Mouse (Mus musculus): ENCODE measurements around the gene Syt1. TPM values are rescaled to one million over a fixed set of nuclear protein-coding genes. Genes with fewer than 3 reads are reported as not detected.

The Syt1 gene
- polyA plus RNA-seq, 1 experiment from 2014 or later: 0.22 TPM

DNA sequence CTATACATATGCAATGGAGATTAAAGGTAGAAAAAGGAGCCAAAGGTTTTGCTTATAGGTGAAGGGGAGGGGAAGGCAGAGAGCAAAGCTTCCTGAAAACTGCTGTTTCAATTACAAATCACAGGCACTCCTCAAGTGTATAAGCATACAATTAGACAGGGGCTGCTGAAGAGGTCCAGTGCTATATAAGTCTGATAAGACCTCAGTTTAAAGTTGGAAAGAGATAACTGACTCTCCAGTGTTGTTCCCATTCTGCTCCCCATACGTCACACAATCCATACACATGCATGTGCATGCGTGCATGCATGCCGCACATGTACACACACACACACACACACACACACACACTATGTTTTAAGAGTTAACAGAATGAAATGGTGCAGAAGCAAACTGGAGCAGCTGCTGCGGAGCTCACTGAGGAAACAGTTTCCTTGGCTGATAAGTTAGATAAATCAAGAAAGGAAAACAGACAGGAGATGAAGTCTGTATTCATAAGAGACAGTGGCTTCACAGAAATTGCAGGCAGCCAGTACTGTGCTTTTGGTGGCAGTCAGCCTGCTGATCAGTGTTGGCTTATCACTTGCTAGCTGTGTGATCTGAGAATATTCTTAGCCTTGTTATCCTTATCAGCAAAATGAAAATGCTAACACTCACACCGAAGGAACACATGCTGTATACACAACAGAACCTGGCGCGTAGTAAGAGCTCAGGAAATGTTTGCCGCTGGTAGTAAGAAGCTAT, 408.9 kb downstream of the Syt1 start:
- WGBS (ENCODE audit: insufficient replicate concordance): 46% methylated on average over 8 of the region's 8 CpGs
- Histone ChIP-seq H3K4me3 (ENCODE audit: low read depth, low read length) (no peak overlapping the region), H3K4me1 (ENCODE audit: control insufficient read depth, low read depth, low read length) (no peaks in the 10 kb centered on the region; the same call in 1 of the 2 replicates), H3K27me3 (ENCODE audit: control insufficient read depth, insufficient read depth, low read depth, low read length) (no peaks in the 10 kb centered on the region), H3K36me3 (ENCODE audit: control insufficient read depth, insufficient read depth) (no peaks in the 10 kb centered on the region), H3K4me2 (ENCODE audit: low read depth, low read length) (no peak overlapping the region), H3K9me3 (replicated peaks; ENCODE audit: control insufficient read depth, low read length) (peaks cover 5% of the 10 kb centered on the region; the same call in 1 of the 2 replicates), H3K27ac (ENCODE audit: low read length) (no peak overlapping the region), H3K9ac (ENCODE audit: low read depth, low read length) (no peak overlapping the region)
- ATAC-seq (ENCODE audit: low read depth): peak; percentile 53

DNA sequence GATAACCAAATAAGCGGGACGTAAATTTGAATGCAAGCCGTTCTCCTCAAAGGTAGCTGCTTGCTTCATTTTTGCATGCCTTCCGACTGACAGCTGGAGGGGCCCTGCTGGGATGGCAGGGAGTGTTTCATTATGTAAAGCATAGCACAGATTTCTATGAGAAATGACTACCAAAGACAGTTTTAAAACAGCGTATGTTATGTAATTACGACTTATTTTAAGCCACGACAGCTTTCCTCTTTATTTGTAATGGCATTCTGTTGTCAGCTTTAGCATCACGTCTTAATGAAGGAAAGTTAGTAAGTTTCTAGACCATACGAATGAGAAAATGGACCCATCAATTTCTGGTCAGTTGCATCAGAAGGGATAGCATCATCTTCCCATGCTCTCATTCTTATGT, 410.1 kb downstream of the Syt1 start:
- H3K4me2 ChIP-seq (ENCODE audit: low read depth, low read length): no peak overlapping the region
- ATAC-seq (ENCODE audit: low read depth): no peak
- no peaks in the 10 kb centered on the region for H3K27me3 ChIP-seq (ENCODE audit: control insufficient read depth, insufficient read depth, low read depth, low read length)
- H3K9me3 ChIP-seq (replicated peaks; ENCODE audit: control insufficient read depth, low read length): peaks cover 5% of the 10 kb centered on the region; the same call in 1 of the 2 replicates
- no peak overlapping the region for H3K4me3 ChIP-seq (ENCODE audit: low read depth, low read length)
- no peak overlapping the region for H3K27ac ChIP-seq (ENCODE audit: low read length)
- no peaks in the 10 kb centered on the region for H3K36me3 ChIP-seq (ENCODE audit: control insufficient read depth, insufficient read depth)
- H3K9ac ChIP-seq (ENCODE audit: low read depth, low read length): no peak overlapping the region
- WGBS (ENCODE audit: insufficient replicate concordance): 73% methylated on average over 9 of the region's 9 CpGs
- peaks cover 8% of the 10 kb centered on the region for H3K4me1 ChIP-seq (ENCODE audit: control insufficient read depth, low read depth, low read length)

DNA sequence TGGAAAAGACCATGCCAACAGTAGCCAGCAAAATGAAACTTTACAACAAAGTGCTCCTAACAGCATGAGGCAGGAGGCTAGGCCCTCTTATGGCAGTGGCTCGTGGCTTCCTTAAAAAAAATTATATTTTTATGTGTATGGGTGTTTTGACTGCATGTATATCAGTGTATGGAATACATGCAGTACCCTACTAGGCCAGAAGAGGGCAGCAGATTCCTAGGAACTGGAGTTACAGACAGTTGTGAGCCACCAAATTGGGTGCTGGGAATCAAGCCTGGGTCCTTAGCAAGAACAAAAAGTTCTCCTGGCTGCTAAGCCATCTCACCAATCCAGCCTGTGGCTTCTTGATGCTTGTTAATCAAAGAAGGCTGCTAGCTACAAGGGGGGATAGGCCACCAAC, 413.4 kb downstream of the Syt1 start:
- no peaks in the 10 kb centered on the region for H3K36me3 ChIP-seq (ENCODE audit: control insufficient read depth, insufficient read depth)
- ATAC-seq (ENCODE audit: low read depth): no peak
- no peak overlapping the region for H3K27ac ChIP-seq (ENCODE audit: low read length)
- no peak overlapping the region for H3K4me3 ChIP-seq (ENCODE audit: low read depth, low read length)
- no peaks in the 10 kb centered on the region for H3K27me3 ChIP-seq (ENCODE audit: control insufficient read depth, insufficient read depth, low read depth, low read length)
- no peak overlapping the region for H3K4me2 ChIP-seq (ENCODE audit: low read depth, low read length)
- WGBS (ENCODE audit: insufficient replicate concordance): 47% methylated on average over 1 of the region's 1 CpGs
- peaks cover 5% of the 10 kb centered on the region; the same call in 1 of the 2 replicates for H3K9me3 ChIP-seq (replicated peaks; ENCODE audit: control insufficient read depth, low read length)
- peaks cover 10% of the 10 kb centered on the region for H3K4me1 ChIP-seq (ENCODE audit: control insufficient read depth, low read depth, low read length)
- no peak overlapping the region for H3K9ac ChIP-seq (ENCODE audit: low read depth, low read length)

DNA sequence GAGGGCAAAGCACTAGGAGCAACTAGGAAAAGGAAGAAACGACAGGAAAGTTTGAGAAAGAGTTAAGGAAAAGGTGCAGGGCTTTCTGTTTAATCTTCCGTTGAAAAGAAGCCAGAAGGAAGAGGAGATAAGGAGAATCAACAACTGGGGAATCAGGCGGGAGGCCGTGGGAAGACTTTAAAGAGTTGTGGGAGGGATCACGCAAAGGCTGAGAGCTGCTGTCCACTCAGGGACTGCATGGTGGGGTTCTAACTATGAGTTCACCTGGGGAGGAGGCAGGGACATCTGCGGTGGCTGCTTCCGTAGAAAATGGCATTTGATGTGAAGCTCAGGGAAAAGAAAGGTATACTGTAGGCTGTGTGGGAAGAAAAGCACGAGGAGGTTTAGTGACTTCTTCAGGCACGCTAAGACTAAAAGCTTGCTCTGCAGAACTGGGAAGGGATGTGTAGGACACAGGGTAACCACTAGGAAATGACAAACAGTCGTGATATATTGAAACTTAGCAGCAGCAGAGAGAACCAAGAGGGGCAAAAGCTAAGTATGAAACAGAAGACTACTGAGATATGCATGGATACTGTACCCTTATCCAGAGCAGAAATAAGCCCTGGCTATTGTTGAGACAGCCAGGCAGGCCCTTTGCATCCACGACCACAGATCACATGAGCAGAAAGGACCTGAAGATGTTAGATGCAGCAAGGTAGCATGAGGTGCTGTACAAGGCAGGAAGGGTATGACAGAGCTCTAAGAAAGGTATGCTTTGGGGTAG, 414.4 kb downstream of the Syt1 start:
- H3K27ac ChIP-seq (ENCODE audit: low read length): peak overlapping the region; percentile 17; the same call in 1 of the 2 replicates

DNA sequence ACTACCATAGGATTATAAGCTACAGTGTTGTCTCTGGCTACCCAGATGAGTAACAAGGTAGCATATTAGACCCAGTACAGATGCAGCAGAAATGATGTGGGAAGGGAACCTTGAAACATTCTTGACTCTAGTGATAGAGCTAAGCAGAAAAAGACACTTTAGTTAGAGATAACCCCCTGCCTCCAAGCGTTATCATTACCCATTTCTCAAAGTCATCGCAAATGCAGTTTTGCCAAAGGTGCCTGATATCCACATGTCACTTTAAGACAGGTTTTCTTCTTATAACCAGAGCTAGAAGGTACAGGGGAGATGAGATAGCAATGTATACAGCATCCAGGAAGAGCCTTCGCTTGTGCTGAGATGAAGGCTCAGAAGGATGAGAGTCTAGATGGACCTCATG, 421.4 kb downstream of the Syt1 start:
- Histone ChIP-seq H3K36me3 (ENCODE audit: control insufficient read depth, insufficient read depth) (no peaks in the 10 kb centered on the region), H3K4me2 (ENCODE audit: low read depth, low read length) (no peak overlapping the region), H3K4me3 (ENCODE audit: low read depth, low read length) (no peak overlapping the region), H3K9me3 (replicated peaks; ENCODE audit: control insufficient read depth, low read length) (no peaks in the 10 kb centered on the region), H3K9ac (ENCODE audit: low read depth, low read length) (no peak overlapping the region), H3K27ac (ENCODE audit: low read length) (peak overlapping the region; percentile 30; the same call in 1 of the 2 replicates), H3K27me3 (ENCODE audit: control insufficient read depth, insufficient read depth, low read depth, low read length) (no peaks in the 10 kb centered on the region), H3K4me1 (ENCODE audit: control insufficient read depth, low read depth, low read length) (peaks cover 6% of the 10 kb centered on the region; the same call in 1 of the 2 replicates)
- WGBS (ENCODE audit: insufficient replicate concordance): 48% methylated on average over 3 of the region's 3 CpGs
- ATAC-seq (ENCODE audit: low read depth): peak; percentile 67

More for the DNA sequence above, 414.4 kb downstream of the Syt1 start:
- Histone ChIP-seq H3K9ac (ENCODE audit: low read depth, low read length) (no peak overlapping the region), H3K27me3 (ENCODE audit: control insufficient read depth, insufficient read depth, low read depth, low read length) (no peaks in the 10 kb centered on the region), H3K36me3 (ENCODE audit: control insufficient read depth, insufficient read depth) (no peaks in the 10 kb centered on the region), H3K4me3 (ENCODE audit: low read depth, low read length) (no peak overlapping the region), H3K4me2 (ENCODE audit: low read depth, low read length) (peak overlapping the region; percentile 35), H3K4me1 (ENCODE audit: control insufficient read depth, low read depth, low read length) (peaks cover 10% of the 10 kb centered on the region), H3K9me3 (replicated peaks; ENCODE audit: control insufficient read depth, low read length) (peaks cover 5% of the 10 kb centered on the region; the same call in 1 of the 2 replicates)
- ATAC-seq (ENCODE audit: low read depth): peak; percentile 77
- 24% methylated on average over 11 of the region's 11 CpGs for WGBS (ENCODE audit: insufficient replicate concordance)

DNA sequence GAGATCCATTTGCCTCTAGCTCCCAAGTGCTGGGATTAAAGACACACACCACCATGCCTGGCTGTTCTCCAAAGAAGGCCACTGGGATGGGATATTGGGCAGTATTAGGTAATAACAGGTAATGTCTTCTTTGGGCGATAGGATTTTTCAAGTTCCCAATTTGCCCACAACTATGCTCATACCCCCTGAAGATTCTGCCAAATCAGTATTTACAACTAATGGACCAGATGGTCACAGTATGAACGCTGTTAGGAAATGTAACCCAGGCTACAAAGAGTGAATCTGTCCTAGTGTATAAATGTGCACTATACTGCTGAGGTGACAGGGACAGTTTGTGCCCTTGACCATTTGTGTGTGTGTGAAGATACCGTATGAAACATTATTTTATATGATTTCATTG, 421.9 kb downstream of the Syt1 start:
- no peaks in the 10 kb centered on the region for H3K9me3 ChIP-seq (replicated peaks; ENCODE audit: control insufficient read depth, low read length)
- H3K9ac ChIP-seq (ENCODE audit: low read depth, low read length): no peak overlapping the region
- 69% methylated on average over 3 of the region's 3 CpGs for WGBS (ENCODE audit: insufficient replicate concordance)
- H3K36me3 ChIP-seq (ENCODE audit: control insufficient read depth, insufficient read depth): no peaks in the 10 kb centered on the region
- no peaks in the 10 kb centered on the region for H3K27me3 ChIP-seq (ENCODE audit: control insufficient read depth, insufficient read depth, low read depth, low read length)
- H3K4me3 ChIP-seq (ENCODE audit: low read depth, low read length): no peak overlapping the region
- peaks cover 6% of the 10 kb centered on the region; the same call in 1 of the 2 replicates for H3K4me1 ChIP-seq (ENCODE audit: control insufficient read depth, low read depth, low read length)
- peak overlapping the region; percentile 30; the same call in 1 of the 2 replicates for H3K27ac ChIP-seq (ENCODE audit: low read length)
- H3K4me2 ChIP-seq (ENCODE audit: low read depth, low read length): no peak overlapping the region
- ATAC-seq (ENCODE audit: low read depth): no peak; the same call in 1 of the 2 replicates

DNA sequence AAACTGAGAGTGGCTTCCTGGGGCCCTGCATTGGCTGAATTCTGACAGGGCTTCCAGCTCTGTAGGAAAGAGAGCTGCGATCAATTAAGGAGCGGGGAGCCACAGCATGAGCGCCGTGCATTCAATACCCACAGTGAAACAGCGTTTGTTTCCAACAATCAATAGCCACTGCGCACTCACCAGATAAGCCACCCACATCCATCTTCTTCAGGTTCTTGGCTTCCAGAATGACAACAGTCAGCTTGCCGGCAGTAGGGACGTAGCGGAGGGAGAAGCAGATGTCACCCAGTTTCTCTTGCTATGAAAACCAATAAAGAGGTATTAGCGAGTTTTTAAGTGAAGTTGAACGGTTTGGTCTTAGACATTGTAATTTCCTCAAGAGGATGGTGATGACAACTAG, 427.1 kb downstream of the Syt1 start:
- H3K4me1 ChIP-seq (ENCODE audit: control insufficient read depth, low read depth, low read length): peaks cover 3% of the 10 kb centered on the region
- 67% methylated on average over 11 of the region's 11 CpGs for WGBS (ENCODE audit: insufficient replicate concordance)

DNA sequence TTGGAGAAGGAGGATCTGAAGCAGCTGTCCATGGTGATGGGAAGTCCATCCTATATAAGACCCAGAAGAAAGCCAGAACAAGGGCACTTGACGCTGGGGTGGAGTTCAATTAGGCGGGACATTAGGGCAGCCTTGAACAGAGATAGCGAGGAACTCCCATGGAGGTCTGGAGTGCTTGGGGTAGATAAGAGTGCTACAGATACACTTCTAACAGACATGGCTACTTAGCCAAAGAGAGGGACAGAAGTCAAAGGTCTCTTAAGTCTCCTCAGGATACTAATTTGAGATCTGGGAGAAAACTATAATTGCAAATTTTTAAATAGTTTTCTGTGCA, 428.4 kb downstream of the Syt1 start:
- Histone ChIP-seq H3K4me3 (ENCODE audit: low read depth, low read length) (no peak overlapping the region), H3K36me3 (ENCODE audit: control insufficient read depth, insufficient read depth) (no peaks in the 10 kb centered on the region), H3K9me3 (replicated peaks; ENCODE audit: control insufficient read depth, low read length) (no peaks in the 10 kb centered on the region), H3K27me3 (ENCODE audit: control insufficient read depth, insufficient read depth, low read depth, low read length) (no peaks in the 10 kb centered on the region), H3K9ac (ENCODE audit: low read depth, low read length) (no peak overlapping the region), H3K4me1 (ENCODE audit: control insufficient read depth, low read depth, low read length) (peaks cover 3% of the 10 kb centered on the region), H3K27ac (ENCODE audit: low read length) (peak overlapping the region; percentile 87), H3K4me2 (ENCODE audit: low read depth, low read length) (peak overlapping the region; percentile 42; the same call in 1 of the 2 replicates)
- peak; percentile 99 for ATAC-seq (ENCODE audit: low read depth)
- WGBS (ENCODE audit: insufficient replicate concordance): 31% methylated on average over 3 of the region's 3 CpGs

More for the DNA sequence above, 427.1 kb downstream of the Syt1 start:
- ATAC-seq (ENCODE audit: low read depth): no peak
- Histone ChIP-seq H3K27me3 (ENCODE audit: control insufficient read depth, insufficient read depth, low read depth, low read length) (no peaks in the 10 kb centered on the region), H3K27ac (ENCODE audit: low read length) (no peak overlapping the region), H3K9me3 (replicated peaks; ENCODE audit: control insufficient read depth, low read length) (no peaks in the 10 kb centered on the region), H3K4me2 (ENCODE audit: low read depth, low read length) (no peak overlapping the region), H3K4me3 (ENCODE audit: low read depth, low read length) (no peak overlapping the region), H3K9ac (ENCODE audit: low read depth, low read length) (no peak overlapping the region), H3K36me3 (ENCODE audit: control insufficient read depth, insufficient read depth) (no peaks in the 10 kb centered on the region)
